Mouse (Mus musculus): ENCODE measurements around the gene Itpk1. TPM values are rescaled to one million over a fixed set of nuclear protein-coding genes. Genes with fewer than 3 reads are reported as not detected.
A peak's percentile ranks its signal among the peaks of the same experiment; 100 is the strongest.

Itpk1 gene
- polyA plus RNA-seq, 1 experiment from 2014 or later = 16.9 TPM

GRCm38 (mm10) chr12:102621811-102622210 is 82.9 kb downstream of the Itpk1 start:
- Histone ChIP-seq H3K4me1 (peaks cover 39% of the 10 kb centered on the region), H3K4me3 (no peak overlapping the region), H3K36me3 (no peaks in the 10 kb centered on the region), H3K9me3 (replicated peaks) (no peaks in the 10 kb centered on the region), H3K27ac (replicated peaks) (no peak overlapping the region; the same call in 1 of the 2 replicates), H3K27me3 (ENCODE audit: low read depth, poor library complexity, severe bottlenecking) (no peaks in the 10 kb centered on the region)
- WGBS = 94% methylated on average over 4 of the region's 4 CpGs
- DNase-seq (ENCODE audit: low spot score) = no peak

GRCm38 (mm10) chr12:102621205-102621604 is 83.5 kb downstream of the Itpk1 start:
- DNase-seq (ENCODE audit: low spot score) = no peak
- Histone ChIP-seq H3K4me1 (peaks cover 41% of the 10 kb centered on the region), H3K36me3 (no peaks in the 10 kb centered on the region), H3K9me3 (replicated peaks) (no peaks in the 10 kb centered on the region), H3K27ac (replicated peaks) (no peak overlapping the region), H3K27me3 (ENCODE audit: low read depth, poor library complexity, severe bottlenecking) (no peaks in the 10 kb centered on the region), H3K4me3 (no peak overlapping the region)
- WGBS = 93% methylated on average over 4 of the region's 4 CpGs

- no peak for DNase-seq (ENCODE audit: low spot score)
- H3K9me3 ChIP-seq (replicated peaks) = no peaks in the 10 kb centered on the region
- no peaks in the 10 kb centered on the region for H3K27me3 ChIP-seq (ENCODE audit: low read depth, poor library complexity, severe bottlenecking)
- WGBS = 46% methylated on average over 7 of the region's 7 CpGs
- no peak overlapping the region for H3K4me3 ChIP-seq
- H3K36me3 ChIP-seq = no peaks in the 10 kb centered on the region
- H3K4me1 ChIP-seq = peaks cover 43% of the 10 kb centered on the region
- no peak overlapping the region; the same call in 1 of the 2 replicates for H3K27ac ChIP-seq (replicated peaks)
These were observed 84.8 kb downstream of the Itpk1 start for GRCm38 (mm10) chr12:102619908-102620307.

- Histone ChIP-seq H3K4me1 (peaks cover 42% of the 10 kb centered on the region), H3K36me3 (no peaks in the 10 kb centered on the region), H3K27ac (replicated peaks) (peak overlapping the region; percentile 46; the same call in 1 of the 2 replicates), H3K9me3 (replicated peaks) (no peaks in the 10 kb centered on the region), H3K27me3 (ENCODE audit: low read depth, poor library complexity, severe bottlenecking) (no peaks in the 10 kb centered on the region), H3K4me3 (no peak overlapping the region)
- 76% methylated on average over 9 of the region's 9 CpGs for WGBS
- DNase-seq (ENCODE audit: low spot score) = no peak
These were observed 86.6 kb downstream of the Itpk1 start for GRCm38 (mm10) chr12:102618085-102618484.

GRCm38 (mm10) chr12:102616843-102617519 is 87.7 kb downstream of the Itpk1 start:
- Histone ChIP-seq H3K4me3 (no peak overlapping the region), H3K27ac (replicated peaks) (peak overlapping the region; percentile 59; the same call in 1 of the 2 replicates), H3K36me3 (no peaks in the 10 kb centered on the region), H3K4me1 (peaks cover 43% of the 10 kb centered on the region), H3K9me3 (replicated peaks) (no peaks in the 10 kb centered on the region), H3K27me3 (ENCODE audit: low read depth, poor library complexity, severe bottlenecking) (no peaks in the 10 kb centered on the region)
- DNase-seq (ENCODE audit: low spot score) = no peak
- 74% methylated on average over 7 of the region's 7 CpGs for WGBS

GRCm38 (mm10) chr12:102616201-102616600 is 88.5 kb downstream of the Itpk1 start:
- peak overlapping the region; percentile 59 for H3K27ac ChIP-seq (replicated peaks)
- H3K27me3 ChIP-seq (ENCODE audit: low read depth, poor library complexity, severe bottlenecking) = no peaks in the 10 kb centered on the region
- H3K4me1 ChIP-seq = peaks cover 43% of the 10 kb centered on the region
- WGBS = 72% methylated on average over 4 of the region's 4 CpGs
- no peak for DNase-seq (ENCODE audit: low spot score)
- H3K4me3 ChIP-seq = no peak overlapping the region
- no peaks in the 10 kb centered on the region for H3K36me3 ChIP-seq
- no peaks in the 10 kb centered on the region for H3K9me3 ChIP-seq (replicated peaks)

GRCm38 (mm10) chr12:102613411-102613810 is 91.3 kb downstream of the Itpk1 start:
- no peaks in the 10 kb centered on the region for H3K27me3 ChIP-seq (ENCODE audit: low read depth, poor library complexity, severe bottlenecking)
- no peak overlapping the region for H3K27ac ChIP-seq (replicated peaks)
- peaks cover 36% of the 10 kb centered on the region for H3K4me1 ChIP-seq
- H3K9me3 ChIP-seq (replicated peaks) = no peaks in the 10 kb centered on the region
- DNase-seq (ENCODE audit: low spot score) = no peak
- 86% methylated on average over 4 of the region's 4 CpGs for WGBS
- H3K36me3 ChIP-seq = no peaks in the 10 kb centered on the region
- no peak overlapping the region for H3K4me3 ChIP-seq

- Histone ChIP-seq H3K27me3 (ENCODE audit: low read depth, poor library complexity, severe bottlenecking) (no peaks in the 10 kb centered on the region), H3K4me3 (no peak overlapping the region), H3K36me3 (no peaks in the 10 kb centered on the region), H3K27ac (replicated peaks) (peak overlapping the region; percentile 64), H3K9me3 (replicated peaks) (no peaks in the 10 kb centered on the region), H3K4me1 (peaks cover 39% of the 10 kb centered on the region)
- 89% methylated on average over 1 of the region's 1 CpGs for WGBS
- no peak for DNase-seq (ENCODE audit: low spot score)
These were observed 92.3 kb downstream of the Itpk1 start for GRCm38 (mm10) chr12:102612431-102612830.

- no peaks in the 10 kb centered on the region for H3K36me3 ChIP-seq
- no peak overlapping the region; the same call in 1 of the 2 replicates for H3K27ac ChIP-seq (replicated peaks)
- no peak overlapping the region for H3K4me3 ChIP-seq
- no peaks in the 10 kb centered on the region for H3K9me3 ChIP-seq (replicated peaks)
- WGBS = 94% methylated on average over 8 of the region's 8 CpGs
- peaks cover 25% of the 10 kb centered on the region for H3K4me1 ChIP-seq
- DNase-seq (ENCODE audit: low spot score) = no peak
- H3K27me3 ChIP-seq (ENCODE audit: low read depth, poor library complexity, severe bottlenecking) = no peaks in the 10 kb centered on the region
These were observed 93.8 kb downstream of the Itpk1 start for GRCm38 (mm10) chr12:102610927-102611326.

GRCm38 (mm10) chr12:102607808-102608517 is 96.8 kb downstream of the Itpk1 start:
- 84% methylated on average over 11 of the region's 11 CpGs for WGBS

GRCm38 (mm10) chr12:102607066-102607465 is 97.7 kb downstream of the Itpk1 start:
- Histone ChIP-seq H3K36me3 (peaks cover 8% of the 10 kb centered on the region; the same call in 1 of the 2 replicates), H3K4me3 (no peak overlapping the region), H3K27ac (replicated peaks) (no peak overlapping the region), H3K9me3 (replicated peaks) (no peaks in the 10 kb centered on the region), H3K27me3 (ENCODE audit: low read depth, poor library complexity, severe bottlenecking) (no peaks in the 10 kb centered on the region), H3K4me1 (peaks cover 20% of the 10 kb centered on the region)
- 90% methylated on average over 8 of the region's 8 CpGs for WGBS
- DNase-seq (ENCODE audit: low spot score) = no peak

More at GRCm38 (mm10) chr12:102607808-102608517, 96.8 kb downstream of the Itpk1 start:
- Histone ChIP-seq H3K4me3 (no peak overlapping the region), H3K4me1 (peaks cover 22% of the 10 kb centered on the region), H3K9me3 (replicated peaks) (no peaks in the 10 kb centered on the region), H3K27ac (replicated peaks) (no peak overlapping the region), H3K36me3 (peaks cover 8% of the 10 kb centered on the region; the same call in 1 of the 2 replicates), H3K27me3 (ENCODE audit: low read depth, poor library complexity, severe bottlenecking) (no peaks in the 10 kb centered on the region)
- DNase-seq (ENCODE audit: low spot score) = no peak

- 89% methylated on average over 6 of the region's 6 CpGs for whole genome bisulfite sequencing
- H3K4me1 ChIP-seq = peaks cover 34% of the 10 kb centered on the region
- H3K9me3 ChIP-seq (replicated peaks) = no peaks in the 10 kb centered on the region
- no peaks in the 10 kb centered on the region for H3K27me3 ChIP-seq (ENCODE audit: low read depth, poor library complexity, severe bottlenecking)
- H3K36me3 ChIP-seq = peaks cover 8% of the 10 kb centered on the region; the same call in 1 of the 2 replicates
- H3K4me3 ChIP-seq = no peak overlapping the region
- no peak for DNase-seq (ENCODE audit: low spot score)
- H3K27ac ChIP-seq (replicated peaks) = no peak overlapping the region
These were observed 99.1 kb downstream of the Itpk1 start for GRCm38 (mm10) chr12:102605607-102606006.
